In genomic region chr2:20580331-20580730, GRCm38 (mm10) we compare ENCODE assay signal across 19 mouse cellular contexts.
DNase-seq lines count a peak whose midpoint lies in the region; ATAC-seq and TF ChIP-seq lines count a peak whose summit lies in the region.
"Had no signal": no experiment of that assay in that cellular context is flagged by ENCODE, and none has a peak within 500 bp of the region (broad histone marks: within the 10 kb centered on the region; RNA-seq: fewer than 3 reads in every experiment).

No protein-coding gene starts in this region.

- no peak for TF ChIP-seq EP300 in heart, postnatal 0 days (IDR thresholded peaks at IDR 0.05; ENCODE audit: low read depth)

- H3K27me3 ChIP-seq in heart, postnatal 0 days (ENCODE audit: control insufficient read depth, insufficient read depth, low read length), result no peaks in the 10 kb centered on the region
- no peaks in the 10 kb centered on the region for H3K27me3 ChIP-seq in Patski
- H3K27me3 ChIP-seq: embryonic facial prominence, embryonic 12.5 days; forebrain, embryonic 15.5 days; heart, embryonic 12.5 days; hindbrain, embryonic 15.5 days had no signal

- no peak for TF ChIP-seq CTCF in heart, postnatal 0 days (IDR thresholded peaks at IDR 0.05; ENCODE audit: low read depth)
- no peak for TF ChIP-seq CTCF in Patski (IDR thresholded peaks at IDR 0.05)

- in situ Hi-C loops in Patski (cut with MboI; ENCODE audit: low pct_unique_long_range_greater_than_20kb), result no loop called here

- 26% methylated on average over 3 of the region's 3 CpGs for WGBS in heart, postnatal 0 days

- intact Hi-C loops in heart, postnatal 25 days (cut with DNase I), result no loop called here

- no peak overlapping the region for H3K4me2 ChIP-seq in heart, postnatal 0 days (ENCODE audit: low read depth, low read length)
- H3K4me2 ChIP-seq: embryonic facial prominence, embryonic 12.5 days; forebrain, embryonic 15.5 days; heart, embryonic 12.5 days; hindbrain, embryonic 15.5 days had no signal

- no peak overlapping the region for H3K9ac ChIP-seq in heart, postnatal 0 days (replicated peaks; ENCODE audit: low read depth, low read length)
- H3K9ac ChIP-seq: embryonic facial prominence, embryonic 12.5 days; forebrain, embryonic 15.5 days; heart, embryonic 12.5 days; hindbrain, embryonic 15.5 days had no signal

- peak; percentile 59 for DNase-seq in heart, adult 11 months
- DNase-seq in heart, adult 8-10 months (ENCODE audit: low spot score), result no peak
- peak; percentile 21 for DNase-seq in heart, postnatal 0 days (ENCODE audit: low spot score)
- DNase-seq in heart, postnatal 25 days (ENCODE audit: low spot score), result no peak
- no peak for DNase-seq in Patski (ENCODE audit: low read depth, low spot score)
- no peak for DNase-seq in layer of hippocampus, postnatal 10 days (ENCODE audit: low spot score in 2 of 2)
- DNase-seq: adrenal gland, postnatal 14 days; cerebellum, adult 11-12 months; cerebellum, adult 9-10 months; cerebellum, postnatal 25 days; heart, postnatal 10 days; kidney, adult 2 months had no signal

- peaks cover 6% of the 10 kb centered on the region for H3K4me1 ChIP-seq in heart, postnatal 0 days (ENCODE audit: control insufficient read depth, insufficient read depth)
- H3K4me1 ChIP-seq: embryonic facial prominence, embryonic 12.5 days; forebrain, embryonic 15.5 days; hindbrain, embryonic 15.5 days had no signal

- no peak overlapping the region for H3K4me3 ChIP-seq in heart, postnatal 0 days (ENCODE audit: low read depth, low read length)
- H3K4me3 ChIP-seq: embryonic facial prominence, embryonic 12.5 days; forebrain, embryonic 15.5 days; heart, embryonic 12.5 days; hindbrain, embryonic 15.5 days had no signal

- H3K9me3 ChIP-seq in heart, postnatal 0 days (replicated peaks; ENCODE audit: control insufficient read depth, low read length), result no peaks in the 10 kb centered on the region
- H3K9me3 ChIP-seq: embryonic facial prominence, embryonic 12.5 days; forebrain, embryonic 15.5 days; G1E; hindbrain, embryonic 15.5 days had no signal

- CTCF ChIA-PET in Patski (lab: Charles Lee), result interaction anchor here (1.4 kb wide), 1 partner anchor 18 kb away, joined by 3 read pairs; no protein-coding TSS in a partner anchor

- ATAC-seq in heart, postnatal 0 days (ENCODE audit: insufficient read depth, low read depth), result no peak
- ATAC-seq in Patski, result peak; percentile 21
- ATAC-seq: activated CD4-positive, CD25-positive, alpha-beta regulatory T cell, adult 4 months; forebrain, embryonic 15.5 days; intestine, embryonic 16.5 days had no signal

- POLR2A ChIA-PET in Patski (lab: Charles Lee), result interaction anchor here (0.9 kb wide), 1 partner anchor 10 kb away, joined by 3 read pairs; no protein-coding TSS in a partner anchor

- no peaks in the 10 kb centered on the region for H3K36me3 ChIP-seq in heart, postnatal 0 days (replicated peaks; ENCODE audit: control insufficient read depth, insufficient read depth, low read length)
- H3K36me3 ChIP-seq: embryonic facial prominence, embryonic 12.5 days; forebrain, embryonic 15.5 days; G1E; heart, embryonic 12.5 days; hindbrain, embryonic 15.5 days had no signal

- H3K27ac ChIP-seq in heart, postnatal 0 days (ENCODE audit: low read depth), result no peak overlapping the region
- H3K27ac ChIP-seq: embryonic facial prominence, embryonic 12.5 days; forebrain, embryonic 15.5 days; hindbrain, embryonic 15.5 days had no signal

Comparison
In these comparisons a context has a peak if more than half of its experiments do, and no peak if none do; other contexts are left out.
1. DNase-seq: peak in heart, adult 11 months (single experiment) and heart, postnatal 0 days (single experiment); none in heart, adult 8-10 months (single experiment), heart, postnatal 25 days (single experiment), Patski (single experiment) and layer of hippocampus, postnatal 10 days (0 of 2).